Mouse (Mus musculus): ENCODE measurements around the gene 4930544D05Rik. TPM values are rescaled to one million over a fixed set of nuclear protein-coding genes. Genes with fewer than 3 reads are reported as not detected.
A peak's percentile ranks its signal among the peaks of the same experiment; 100 is the strongest.

The 4930544D05Rik gene
- polyA plus RNA-seq, 1 experiment from 2014 or later, result not detected

DNA sequence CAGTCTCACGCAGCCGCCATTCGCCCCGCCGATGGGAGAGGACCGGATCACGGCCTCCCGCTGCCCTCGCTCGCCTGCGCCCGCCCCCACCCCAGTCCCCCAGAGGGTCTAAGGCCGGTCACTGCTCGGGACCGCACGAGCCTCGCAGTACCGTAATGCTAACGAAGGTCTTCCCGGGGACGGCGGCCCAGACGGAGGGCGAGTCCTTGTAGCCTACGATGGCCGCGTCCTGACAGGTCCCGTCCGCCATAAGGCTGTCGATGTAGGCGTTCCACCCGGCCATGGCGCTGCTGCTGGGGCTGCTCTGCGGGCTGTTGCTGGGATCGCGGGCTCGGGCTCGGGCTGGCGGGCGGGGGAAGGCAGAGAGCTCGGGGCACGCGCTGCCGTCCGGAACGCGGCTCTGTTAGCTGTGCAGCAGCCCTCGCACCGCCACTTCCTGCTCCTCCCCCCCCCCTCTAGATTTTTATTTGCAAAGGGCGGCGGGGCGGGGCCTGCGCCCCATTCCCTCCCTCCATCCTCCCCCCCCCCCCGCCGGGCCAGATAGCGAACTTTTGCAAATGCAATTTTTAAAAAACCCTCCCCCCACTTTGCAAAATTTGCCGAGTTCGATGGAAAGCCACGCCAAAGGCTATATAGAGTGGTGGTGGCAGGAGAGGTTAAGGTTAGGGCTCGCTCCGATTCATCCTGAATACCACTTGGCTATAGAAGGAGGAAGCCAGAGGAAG lies 38.7 kb downstream of the 4930544D05Rik start, which contains the start of gene Pfn1:
Gene Pfn1 (minus strand): TSS at position 447 of the 725 bp plus-strand sequence.
- H3K9me3 ChIP-seq (ENCODE audit: control insufficient read depth, low read length), result no peaks in the 10 kb centered on the region
- H3K4me2 ChIP-seq (ENCODE audit: low read depth), result peak within 1 kb of the TSS; percentile 86
- peaks cover 24% of the 10 kb centered on the region for H3K4me1 ChIP-seq (ENCODE audit: control insufficient read depth, insufficient read depth, low read length)
- peak within 1 kb of the TSS; percentile 98 for H3K9ac ChIP-seq (ENCODE audit: low read length)
- H3K27me3 ChIP-seq (ENCODE audit: control insufficient read depth, insufficient read depth, low read length), result no peaks in the 10 kb centered on the region
- 0% methylated on average over 49 of the region's 61 CpGs for WGBS
- peak within 1 kb of the TSS; percentile 100 for H3K4me3 ChIP-seq (ENCODE audit: low read depth, low read length)
- H3K36me3 ChIP-seq (ENCODE audit: control insufficient read depth, insufficient read depth, low read length), result peaks cover 13% of the 10 kb centered on the region
- ATAC-seq (ENCODE audit: insufficient read depth, low FRiP score, low TSS enrichment) (peak; percentile 27), DNase-seq (ENCODE audit: low spot score) (peak; percentile 83)
- H3K27ac ChIP-seq (ENCODE audit: low read depth, low read length), result peak within 1 kb of the TSS; percentile 97

DNA sequence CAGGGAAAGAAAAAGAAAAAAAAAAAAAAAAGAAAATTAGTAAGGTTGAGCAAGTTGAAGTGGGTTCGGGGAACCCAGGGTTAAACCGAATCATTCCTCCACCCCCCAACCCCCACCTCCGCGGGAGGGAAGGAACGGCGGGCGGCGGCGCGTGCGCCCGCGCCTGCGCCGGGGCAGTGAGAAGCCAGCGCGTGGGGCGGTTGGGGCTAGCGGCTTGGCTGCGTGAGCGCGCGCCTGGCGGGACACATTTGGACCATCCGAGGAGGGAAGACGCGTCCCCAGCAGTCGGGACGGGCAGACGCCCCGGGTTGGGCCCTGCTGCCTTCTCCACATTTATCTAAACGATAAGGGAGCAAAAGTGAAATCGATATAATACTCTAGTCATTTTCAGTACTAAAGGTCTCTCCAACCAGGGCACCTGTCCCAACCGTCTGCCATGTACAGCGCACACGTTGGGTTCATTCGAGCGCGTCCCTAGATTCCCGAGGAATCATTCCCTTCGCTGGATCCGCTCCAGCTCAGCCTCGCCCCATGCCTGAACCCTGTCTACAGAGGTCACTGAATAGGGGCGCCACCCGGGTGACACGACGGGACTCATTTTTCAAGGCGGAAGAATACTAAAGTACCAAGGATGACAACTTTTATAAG lies 39.4 kb downstream of the 4930544D05Rik start:
- H3K27me3 ChIP-seq (ENCODE audit: control insufficient read depth, insufficient read depth, low read length), result no peaks in the 10 kb centered on the region
- DNase-seq (ENCODE audit: low spot score) (peak; percentile 90), ATAC-seq (ENCODE audit: insufficient read depth, low FRiP score, low TSS enrichment) (peak; percentile 49)
- peak overlapping the region; percentile 98 for H3K9ac ChIP-seq (ENCODE audit: low read length)
- H3K36me3 ChIP-seq (ENCODE audit: control insufficient read depth, insufficient read depth, low read length), result peaks cover 10% of the 10 kb centered on the region; the same call in 1 of the 2 replicates
- peak overlapping the region; percentile 86 for H3K4me2 ChIP-seq (ENCODE audit: low read depth)
- peak overlapping the region; percentile 97 for H3K27ac ChIP-seq (ENCODE audit: low read depth, low read length)
- peaks cover 24% of the 10 kb centered on the region for H3K4me1 ChIP-seq (ENCODE audit: control insufficient read depth, insufficient read depth, low read length)
- H3K4me3 ChIP-seq (ENCODE audit: low read depth, low read length), result peak overlapping the region; percentile 100
- 0% methylated on average over 47 of the region's 48 CpGs for WGBS
- H3K9me3 ChIP-seq (ENCODE audit: control insufficient read depth, low read length), result no peaks in the 10 kb centered on the region

DNA sequence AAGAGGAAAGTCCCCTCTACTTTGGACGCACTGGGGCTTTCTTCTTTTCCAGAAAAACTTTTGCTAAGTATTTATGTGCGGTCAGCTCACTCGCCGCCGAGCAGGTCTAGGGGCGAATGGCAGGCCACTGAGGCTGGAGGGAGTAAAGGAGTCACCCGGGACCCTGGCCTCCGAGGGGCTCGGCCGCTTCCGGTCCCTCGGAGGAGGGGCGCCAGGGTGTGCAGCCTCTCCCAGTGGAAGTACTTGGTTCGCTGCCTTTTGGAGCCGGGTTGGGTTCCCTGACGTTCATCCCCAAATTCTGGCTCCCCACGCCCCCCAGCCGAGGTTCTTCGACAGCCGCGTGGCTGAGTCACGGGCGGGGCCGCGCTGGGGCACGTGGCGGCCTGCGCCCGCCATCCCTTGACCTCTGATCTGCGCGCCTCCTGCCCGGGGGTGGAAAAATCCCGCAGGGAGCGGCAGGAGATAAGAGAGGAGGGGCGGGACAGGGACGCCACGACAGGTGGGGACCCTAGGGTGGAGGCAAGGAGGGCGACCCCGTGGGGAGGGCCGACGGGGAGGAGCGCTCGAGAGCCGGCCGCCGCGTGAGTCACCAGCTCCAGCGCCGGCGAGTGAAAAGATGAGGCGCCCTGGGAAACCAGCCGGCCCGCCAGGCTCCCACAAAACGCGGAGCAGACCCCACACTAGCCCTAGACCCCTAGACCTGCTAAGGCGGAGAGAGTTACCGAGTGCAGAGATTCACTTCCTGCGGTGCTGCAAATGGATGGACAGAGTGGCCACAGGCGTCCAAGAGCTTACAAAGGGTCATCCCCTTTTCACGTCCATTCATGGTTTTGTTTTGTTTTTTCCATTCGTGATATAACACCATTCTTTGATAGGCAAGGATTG lies 40.2 kb downstream of the 4930544D05Rik start:
- Histone ChIP-seq H3K4me3 (ENCODE audit: low read depth, low read length) (peak overlapping the region; percentile 100), H3K36me3 (ENCODE audit: control insufficient read depth, insufficient read depth, low read length) (peaks cover 5% of the 10 kb centered on the region; the same call in 1 of the 2 replicates), H3K4me2 (ENCODE audit: low read depth) (peak overlapping the region; percentile 86), H3K27me3 (ENCODE audit: control insufficient read depth, insufficient read depth, low read length) (no peaks in the 10 kb centered on the region), H3K4me1 (ENCODE audit: control insufficient read depth, insufficient read depth, low read length) (peaks cover 21% of the 10 kb centered on the region), H3K9me3 (ENCODE audit: control insufficient read depth, low read length) (no peaks in the 10 kb centered on the region), H3K9ac (ENCODE audit: low read length) (peak overlapping the region; percentile 98), H3K27ac (ENCODE audit: low read depth, low read length) (peak overlapping the region; percentile 97)
- WGBS, result under 1% methylated on average over 60 of the region's 61 CpGs
- DNase-seq (ENCODE audit: low spot score), result peak; percentile 68
- ATAC-seq (ENCODE audit: insufficient read depth, low FRiP score, low TSS enrichment), result peak; percentile 49; the same call in 1 of the 2 replicates

DNA sequence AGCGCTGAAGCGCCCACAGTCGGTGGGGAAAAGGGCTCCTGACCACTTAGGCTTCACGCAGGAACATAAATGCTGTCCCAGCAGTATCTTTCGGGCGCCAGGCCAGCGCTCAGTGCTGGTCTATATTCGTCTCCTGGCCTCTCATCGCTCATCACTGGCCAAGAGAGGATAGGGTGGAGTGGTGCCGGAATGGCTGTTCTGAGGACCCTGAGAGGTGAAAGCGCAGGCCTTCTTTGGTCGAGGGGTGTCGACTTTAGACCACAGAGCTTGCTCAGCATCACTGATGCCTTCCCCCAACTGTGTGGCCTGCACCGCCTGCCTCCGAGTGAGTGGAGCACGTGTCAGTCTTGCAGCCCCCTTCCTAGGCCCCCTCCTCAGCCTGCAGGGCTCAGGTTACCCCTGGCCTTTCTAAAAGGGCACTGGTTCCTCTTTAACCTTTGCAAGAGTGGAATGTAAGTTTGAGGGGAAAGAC lies 40.8 kb downstream of the 4930544D05Rik start:
- no peak for ATAC-seq (ENCODE audit: insufficient read depth, low FRiP score, low TSS enrichment)
- WGBS, result 3% methylated on average over 16 of the region's 16 CpGs
- H3K4me1 ChIP-seq (ENCODE audit: control insufficient read depth, insufficient read depth, low read length), result peaks cover 19% of the 10 kb centered on the region

DNA sequence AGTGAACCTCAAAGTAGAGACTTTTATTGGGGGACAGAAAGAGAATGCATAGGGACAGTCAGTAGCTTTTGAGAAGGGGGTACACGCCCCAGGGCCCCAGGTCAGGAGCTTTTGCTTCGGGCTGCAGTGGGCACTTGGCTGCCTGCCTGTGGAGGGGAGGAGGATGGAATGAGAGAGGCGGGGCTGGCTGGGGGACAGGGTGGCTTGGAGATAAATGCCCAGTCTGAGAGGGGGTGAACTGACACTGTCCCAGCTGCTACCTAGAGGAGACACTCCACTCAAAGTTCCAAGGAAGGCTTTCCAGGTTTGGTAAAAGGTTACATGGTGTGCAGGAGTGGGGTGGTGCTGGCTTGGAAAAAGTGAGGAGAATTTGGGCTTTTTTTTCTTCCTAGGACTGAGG lies 41.3 kb downstream of the 4930544D05Rik start, which contains the start of gene Eno3:
Gene Eno3 (plus strand): TSS at position 239 of the 400 bp plus-strand sequence.
- Histone ChIP-seq H3K9ac (ENCODE audit: low read length) (peak within 1 kb of the TSS; percentile 98), H3K9me3 (ENCODE audit: control insufficient read depth, low read length) (no peaks in the 10 kb centered on the region), H3K4me2 (ENCODE audit: low read depth) (peak within 1 kb of the TSS; percentile 86), H3K4me1 (ENCODE audit: control insufficient read depth, insufficient read depth, low read length) (peaks cover 19% of the 10 kb centered on the region), H3K27me3 (ENCODE audit: control insufficient read depth, insufficient read depth, low read length) (no peaks in the 10 kb centered on the region), H3K27ac (ENCODE audit: low read depth, low read length) (peak within 1 kb of the TSS; percentile 97), H3K36me3 (ENCODE audit: control insufficient read depth, insufficient read depth, low read length) (peaks cover 3% of the 10 kb centered on the region; the same call in 1 of the 2 replicates), H3K4me3 (ENCODE audit: low read depth, low read length) (peak within 1 kb of the TSS; percentile 100)
- 3% methylated on average over 3 of the region's 3 CpGs for WGBS
- DNase-seq (ENCODE audit: low spot score), result no peak
- no peak for ATAC-seq (ENCODE audit: insufficient read depth, low FRiP score, low TSS enrichment)

More for the DNA sequence above, 40.8 kb downstream of the 4930544D05Rik start:
- peak; percentile 44 for DNase-seq (ENCODE audit: low spot score)
- H3K27ac ChIP-seq (ENCODE audit: low read depth, low read length), result peak overlapping the region; percentile 97
- H3K27me3 ChIP-seq (ENCODE audit: control insufficient read depth, insufficient read depth, low read length), result no peaks in the 10 kb centered on the region
- H3K4me2 ChIP-seq (ENCODE audit: low read depth), result peak overlapping the region; percentile 86
- H3K4me3 ChIP-seq (ENCODE audit: low read depth, low read length), result peak overlapping the region; percentile 100
- H3K9me3 ChIP-seq (ENCODE audit: control insufficient read depth, low read length), result no peaks in the 10 kb centered on the region
- H3K9ac ChIP-seq (ENCODE audit: low read length), result peak overlapping the region; percentile 98
- H3K36me3 ChIP-seq (ENCODE audit: control insufficient read depth, insufficient read depth, low read length), result peaks cover 3% of the 10 kb centered on the region; the same call in 1 of the 2 replicates

DNA sequence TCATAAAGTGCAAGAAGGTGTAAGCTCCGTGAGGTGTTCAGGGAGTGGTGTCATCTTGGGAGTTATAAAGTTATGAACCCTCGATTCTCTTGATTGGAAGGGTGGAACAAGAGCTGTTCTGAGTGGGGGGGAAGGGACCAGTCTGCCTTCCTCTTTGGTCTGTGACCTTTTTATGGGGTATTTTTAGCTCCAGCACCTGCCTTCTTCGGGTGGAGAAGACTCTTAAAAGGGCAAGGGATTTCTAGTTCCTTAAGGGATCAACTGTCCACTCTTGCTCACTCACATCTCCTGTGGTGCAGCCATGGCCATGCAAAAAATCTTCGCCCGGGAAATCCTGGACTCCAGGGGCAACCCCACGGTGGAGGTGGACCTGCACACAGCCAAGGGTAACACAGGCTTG lies 41.9 kb downstream of the 4930544D05Rik start:
- Histone ChIP-seq H3K4me3 (ENCODE audit: low read depth, low read length) (no peak overlapping the region), H3K27ac (ENCODE audit: low read depth, low read length) (no peak overlapping the region)
- WGBS, result 51% methylated on average over 6 of the region's 6 CpGs

DNA sequence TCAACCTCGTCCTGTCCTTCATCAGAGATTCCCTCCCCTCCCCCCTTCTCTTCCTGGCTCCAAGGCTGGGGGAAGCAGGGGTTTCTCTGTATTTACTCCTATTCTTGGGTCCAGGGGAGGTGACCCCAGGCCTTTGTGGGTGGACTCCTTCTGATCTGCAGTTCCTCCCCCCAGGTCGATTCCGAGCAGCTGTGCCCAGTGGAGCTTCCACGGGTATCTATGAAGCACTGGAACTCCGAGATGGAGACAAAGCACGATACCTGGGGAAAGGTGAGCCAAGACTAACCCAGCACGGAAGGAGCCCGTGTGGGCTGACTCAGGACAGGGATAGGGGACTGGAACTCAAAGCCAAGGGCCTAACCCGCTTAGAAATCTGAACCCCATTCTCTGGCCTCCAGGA lies 42.3 kb downstream of the 4930544D05Rik start:
- Histone ChIP-seq H3K27ac (ENCODE audit: low read depth, low read length) (no peak overlapping the region), H3K4me3 (ENCODE audit: low read depth, low read length) (no peak overlapping the region), H3K4me2 (ENCODE audit: low read depth) (no peak overlapping the region), H3K9ac (ENCODE audit: low read length) (no peak overlapping the region), H3K4me1 (ENCODE audit: control insufficient read depth, insufficient read depth, low read length) (peaks cover 10% of the 10 kb centered on the region), H3K27me3 (ENCODE audit: control insufficient read depth, insufficient read depth, low read length) (no peaks in the 10 kb centered on the region), H3K9me3 (ENCODE audit: control insufficient read depth, low read length) (no peaks in the 10 kb centered on the region), H3K36me3 (ENCODE audit: control insufficient read depth, insufficient read depth, low read length) (0 out of 2 replicates have a peak, but pooled peaks cover 6% of the 10 kb centered on the region)
- ATAC-seq (ENCODE audit: insufficient read depth, low FRiP score, low TSS enrichment) (no peak), DNase-seq (ENCODE audit: low spot score) (no peak)
- WGBS, result 55% methylated on average over 9 of the region's 9 CpGs

More for the DNA sequence above, 41.9 kb downstream of the 4930544D05Rik start:
- Histone ChIP-seq H3K9ac (ENCODE audit: low read length) (no peak overlapping the region), H3K27me3 (ENCODE audit: control insufficient read depth, insufficient read depth, low read length) (no peaks in the 10 kb centered on the region), H3K4me2 (ENCODE audit: low read depth) (peak overlapping the region; percentile 24), H3K9me3 (ENCODE audit: control insufficient read depth, low read length) (no peaks in the 10 kb centered on the region), H3K4me1 (ENCODE audit: control insufficient read depth, insufficient read depth, low read length) (peaks cover 14% of the 10 kb centered on the region), H3K36me3 (ENCODE audit: control insufficient read depth, insufficient read depth, low read length) (peaks cover 2% of the 10 kb centered on the region; the same call in 1 of the 2 replicates)
- DNase-seq (ENCODE audit: low spot score), result no peak
- no peak for ATAC-seq (ENCODE audit: insufficient read depth, low FRiP score, low TSS enrichment)

DNA sequence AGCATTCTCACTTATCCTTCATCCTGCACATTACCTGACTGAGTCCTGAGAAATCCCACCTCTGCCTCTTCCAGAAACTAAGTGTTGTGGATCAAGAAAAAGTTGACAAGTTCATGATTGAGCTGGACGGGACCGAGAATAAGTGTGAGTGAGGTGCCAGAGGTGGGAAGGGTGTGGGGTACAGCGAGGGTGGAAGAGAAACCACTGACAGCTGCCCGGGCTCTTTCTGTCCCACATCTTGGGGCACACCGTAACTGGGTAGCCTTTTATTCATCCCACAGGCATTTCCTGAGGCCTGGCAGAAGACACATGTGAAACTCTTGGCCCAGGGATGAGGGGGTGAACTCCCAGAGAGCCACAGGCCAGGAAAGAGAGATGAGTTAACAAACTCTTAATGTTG lies 42.9 kb downstream of the 4930544D05Rik start:
- Histone ChIP-seq H3K9me3 (ENCODE audit: control insufficient read depth, low read length) (no peaks in the 10 kb centered on the region), H3K4me1 (ENCODE audit: control insufficient read depth, insufficient read depth, low read length) (peaks cover 9% of the 10 kb centered on the region), H3K9ac (ENCODE audit: low read length) (no peak overlapping the region), H3K27ac (ENCODE audit: low read depth, low read length) (no peak overlapping the region), H3K4me2 (ENCODE audit: low read depth) (no peak overlapping the region), H3K27me3 (ENCODE audit: control insufficient read depth, insufficient read depth, low read length) (no peaks in the 10 kb centered on the region), H3K4me3 (ENCODE audit: low read depth, low read length) (no peak overlapping the region), H3K36me3 (ENCODE audit: control insufficient read depth, insufficient read depth, low read length) (peaks cover 6% of the 10 kb centered on the region; the same call in 1 of the 2 replicates)
- WGBS, result 88% methylated on average over 5 of the region's 5 CpGs
- no peak for ATAC-seq (ENCODE audit: insufficient read depth, low FRiP score, low TSS enrichment)
- DNase-seq (ENCODE audit: low spot score), result no peak
